Mouse (Mus musculus): ENCODE data around the gene Sox5.

Gene Sox5

DNA sequence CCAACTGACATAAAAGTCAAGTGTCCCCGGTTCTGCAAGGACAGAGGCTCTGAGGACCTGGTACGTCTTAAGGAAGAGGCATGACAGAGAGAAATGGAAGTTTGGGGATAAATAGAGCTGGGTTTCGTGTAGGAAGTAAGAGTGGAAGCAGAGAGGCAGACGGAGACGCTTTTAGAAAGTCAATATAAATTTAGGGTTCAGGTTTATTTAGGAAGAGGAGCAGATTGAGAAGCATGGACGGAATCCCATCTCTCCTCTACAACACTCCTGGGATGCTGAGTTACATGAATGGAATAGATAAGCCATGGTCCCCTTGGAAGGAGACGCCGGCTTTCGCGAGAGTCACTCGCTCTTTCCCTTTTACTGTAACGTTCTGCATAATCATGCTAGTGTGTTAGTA lies 623.1 kb downstream of the Sox5 start:
- in situ Hi-C loops (cut with MboI; ENCODE audit: low pct_unique_long_range_greater_than_20kb in 1 of 2, low sequenced_read_pairs in 2 of 2, unreplicated experiment in 1 of 2) = no loop called here

DNA sequence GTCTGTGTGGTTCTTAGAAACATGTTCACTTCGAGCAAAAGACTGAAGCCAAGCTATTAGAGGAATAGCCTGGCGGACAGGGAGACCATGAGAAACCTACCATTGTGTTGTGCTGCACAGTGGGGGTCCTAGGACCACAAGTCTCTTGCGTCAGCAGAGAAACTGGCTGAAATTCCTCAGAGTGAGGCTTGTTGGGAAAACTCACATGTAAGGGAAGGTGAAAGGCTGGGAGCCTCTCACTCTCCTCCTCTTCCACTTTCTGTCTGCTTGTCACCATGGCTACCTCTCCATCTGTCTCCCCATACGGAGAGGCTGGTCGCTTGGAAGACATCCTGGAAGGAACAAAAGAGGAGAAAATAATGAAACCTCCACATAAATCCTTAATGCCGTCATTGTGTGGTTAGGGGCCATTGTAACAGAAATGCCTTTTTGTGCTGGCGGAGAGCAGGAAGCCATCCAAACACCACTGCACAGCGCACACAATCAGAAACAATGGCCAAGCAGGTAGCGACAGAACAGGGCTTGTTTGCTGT lies 626.8 kb downstream of the Sox5 start:
- in situ Hi-C loops (cut with MboI; ENCODE audit: low pct_unique_long_range_greater_than_20kb in 1 of 2, low sequenced_read_pairs in 2 of 2, unreplicated experiment in 1 of 2) = no loop called here

DNA sequence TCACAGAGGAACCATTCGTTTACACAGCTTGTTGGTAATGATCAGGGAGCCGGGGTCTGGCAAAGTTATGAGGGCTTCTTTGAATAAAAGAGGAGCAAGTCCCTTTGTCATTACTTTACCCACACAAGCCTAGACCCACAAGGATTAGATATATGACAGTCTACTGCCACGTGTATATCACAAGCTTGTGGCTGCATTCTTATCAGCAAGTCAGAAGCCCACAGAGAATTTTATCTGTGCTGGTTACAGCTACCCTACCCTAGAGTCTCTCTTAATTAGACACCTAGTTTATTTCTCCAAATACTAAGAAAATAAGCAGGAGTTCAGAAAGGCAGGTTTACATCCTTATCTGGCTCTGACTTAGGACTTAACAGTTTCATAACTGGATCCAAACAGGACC lies 629.8 kb downstream of the Sox5 start:
- in situ Hi-C loops (cut with MboI; ENCODE audit: low pct_unique_long_range_greater_than_20kb in 1 of 2, low sequenced_read_pairs in 2 of 2, unreplicated experiment in 1 of 2) = no loop called here

DNA sequence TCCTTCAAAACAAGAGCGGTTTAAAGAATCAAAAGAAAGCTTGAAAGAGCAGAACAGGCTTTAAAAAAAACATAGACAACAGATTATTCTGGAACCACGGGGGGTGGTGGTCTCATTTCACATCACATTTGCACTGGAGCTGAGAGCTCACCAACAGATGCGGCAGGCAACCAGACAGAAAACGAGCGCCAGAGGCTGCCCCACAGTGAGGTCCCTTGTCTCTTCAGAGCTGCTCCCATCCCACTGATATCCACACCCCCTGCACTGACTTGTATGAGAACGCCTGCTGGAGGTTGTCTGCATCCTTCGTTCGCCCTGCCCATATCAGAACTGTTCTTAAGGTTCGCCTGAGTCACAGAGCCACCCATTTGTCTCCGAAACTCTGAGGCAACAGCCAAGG lies 630.7 kb downstream of the Sox5 start:
- in situ Hi-C loops (cut with MboI; ENCODE audit: low pct_unique_long_range_greater_than_20kb in 1 of 2, low sequenced_read_pairs in 2 of 2, unreplicated experiment in 1 of 2) = no loop called here

DNA sequence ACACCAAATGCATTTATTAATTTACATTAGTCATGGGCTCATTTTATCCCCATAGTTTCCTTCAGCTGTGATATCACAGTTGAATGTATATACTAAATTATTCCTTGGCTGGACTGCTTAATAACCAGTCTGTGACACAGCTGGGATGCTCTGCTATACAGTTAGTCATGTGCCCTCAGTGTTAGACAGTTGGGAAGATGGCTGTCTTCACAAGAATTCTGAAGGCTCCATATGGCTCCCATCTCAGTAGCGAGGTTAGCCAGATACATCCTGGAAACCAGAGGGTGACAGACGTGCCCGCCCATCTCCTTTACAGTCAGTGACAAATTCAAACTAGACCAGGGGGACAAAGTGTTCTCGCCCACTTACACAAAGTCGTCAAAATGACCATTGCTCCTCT lies 644.4 kb downstream of the Sox5 start:
- in situ Hi-C loops (cut with MboI; ENCODE audit: low pct_unique_long_range_greater_than_20kb in 1 of 2, low sequenced_read_pairs in 2 of 2, unreplicated experiment in 1 of 2) = no loop called here

DNA sequence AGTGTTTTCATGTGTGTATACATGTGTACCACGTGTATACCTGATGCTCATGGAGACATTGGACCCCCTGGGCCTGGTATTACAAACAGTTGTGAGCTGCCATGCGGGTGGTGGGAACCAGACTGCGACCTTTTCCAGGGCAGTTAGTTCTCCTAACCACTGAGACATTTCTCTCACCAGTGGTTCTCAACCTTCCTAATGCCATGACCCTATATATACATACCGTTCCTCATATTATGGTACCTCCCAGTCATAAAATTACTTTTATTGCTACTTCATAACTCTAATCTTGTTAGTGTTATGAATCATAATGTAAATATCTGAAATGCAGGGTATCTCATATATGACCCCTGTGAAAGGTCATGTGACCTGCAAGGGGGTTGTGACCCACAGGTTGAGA lies 644.9 kb downstream of the Sox5 start:
- in situ Hi-C loops (cut with MboI; ENCODE audit: low pct_unique_long_range_greater_than_20kb in 1 of 2, low sequenced_read_pairs in 2 of 2, unreplicated experiment in 1 of 2) = no loop called here

DNA sequence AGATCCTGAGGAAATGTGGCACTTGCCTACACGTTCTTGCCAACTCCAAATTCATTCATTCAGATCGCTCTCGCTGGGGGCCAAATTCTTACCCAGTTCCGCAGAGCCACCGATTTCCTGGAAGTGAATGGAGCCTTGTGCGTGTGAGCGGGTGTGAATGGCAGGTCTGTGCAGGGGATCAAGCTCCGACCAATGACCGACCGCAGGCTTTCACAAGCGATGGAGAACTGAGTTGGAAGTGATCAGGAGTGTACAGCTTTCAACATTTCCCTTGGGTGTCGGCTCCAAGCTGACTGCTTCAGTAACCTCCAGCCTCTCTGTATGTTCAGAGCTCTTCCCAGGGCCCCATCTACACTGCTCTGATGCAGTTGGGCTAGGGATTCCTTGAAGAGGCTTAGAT lies 651.9 kb downstream of the Sox5 start:
- in situ Hi-C loops (cut with MboI; ENCODE audit: low pct_unique_long_range_greater_than_20kb in 1 of 2, low sequenced_read_pairs in 2 of 2, unreplicated experiment in 1 of 2) = no loop called here

DNA sequence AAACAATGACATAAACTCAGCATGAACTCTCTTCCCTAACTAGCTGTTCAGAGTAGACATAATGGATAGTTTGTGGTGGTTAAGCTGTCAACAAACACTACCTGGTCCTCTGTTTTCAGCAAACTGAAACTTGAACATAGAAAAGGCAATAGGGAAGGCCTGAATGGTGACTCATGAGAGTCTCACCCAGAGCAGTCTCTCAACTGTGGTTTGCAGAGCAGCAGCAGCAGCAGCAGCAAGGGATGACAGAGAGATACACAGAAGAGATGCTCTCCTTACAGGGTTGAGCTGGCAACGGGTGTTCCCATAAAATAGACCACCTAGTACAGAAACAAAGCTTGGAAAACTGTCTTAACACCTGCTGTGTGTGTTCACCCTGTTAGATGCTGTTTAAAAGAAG lies 661.8 kb downstream of the Sox5 start:
- in situ Hi-C loops (cut with MboI; ENCODE audit: low pct_unique_long_range_greater_than_20kb in 1 of 2, low sequenced_read_pairs in 2 of 2, unreplicated experiment in 1 of 2) = no loop called here

DNA sequence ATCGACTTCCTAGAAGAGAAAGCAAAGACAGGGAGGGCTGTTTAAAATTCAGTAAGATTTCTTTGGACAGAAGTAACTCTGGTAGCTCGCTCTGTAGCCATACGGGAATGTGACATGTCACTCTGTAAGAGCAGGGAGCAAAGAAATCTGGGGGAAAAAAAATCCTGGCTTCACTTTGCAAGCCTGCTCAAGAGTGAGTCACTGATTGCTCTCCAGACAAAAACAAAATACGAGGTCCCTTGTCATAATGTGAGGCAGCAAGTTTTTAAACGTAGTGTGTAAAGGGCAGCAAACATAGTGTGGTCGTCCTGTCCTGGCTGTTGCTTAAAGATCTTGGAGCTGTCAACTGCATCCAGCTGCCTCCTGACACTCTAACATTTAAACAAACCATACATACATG lies 665.1 kb downstream of the Sox5 start:
- in situ Hi-C loops (cut with MboI; ENCODE audit: low pct_unique_long_range_greater_than_20kb in 1 of 2, low sequenced_read_pairs in 2 of 2, unreplicated experiment in 1 of 2) = no loop called here

DNA sequence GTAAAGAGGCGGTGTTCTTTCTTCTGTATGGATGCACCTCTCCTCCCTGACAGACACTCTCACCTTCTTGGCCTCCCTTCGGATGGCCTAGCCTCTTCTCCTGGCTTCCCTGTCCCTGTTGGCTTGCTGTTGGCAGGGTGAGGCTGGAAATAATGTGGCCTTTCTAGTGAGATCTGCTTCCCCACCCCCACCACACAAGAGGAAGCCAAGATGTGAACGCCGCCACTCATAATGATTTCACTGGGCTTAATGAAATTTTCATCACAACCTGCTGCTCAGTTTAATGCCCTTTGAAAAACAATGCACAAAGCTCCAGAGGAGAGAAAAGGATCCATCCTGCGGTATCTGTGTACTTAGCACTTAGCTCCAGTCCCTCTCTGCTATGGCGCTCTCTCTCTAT lies 670.2 kb downstream of the Sox5 start:
- in situ Hi-C loops (cut with MboI; ENCODE audit: low pct_unique_long_range_greater_than_20kb in 1 of 2, low sequenced_read_pairs in 2 of 2, unreplicated experiment in 1 of 2) = no loop called here

DNA sequence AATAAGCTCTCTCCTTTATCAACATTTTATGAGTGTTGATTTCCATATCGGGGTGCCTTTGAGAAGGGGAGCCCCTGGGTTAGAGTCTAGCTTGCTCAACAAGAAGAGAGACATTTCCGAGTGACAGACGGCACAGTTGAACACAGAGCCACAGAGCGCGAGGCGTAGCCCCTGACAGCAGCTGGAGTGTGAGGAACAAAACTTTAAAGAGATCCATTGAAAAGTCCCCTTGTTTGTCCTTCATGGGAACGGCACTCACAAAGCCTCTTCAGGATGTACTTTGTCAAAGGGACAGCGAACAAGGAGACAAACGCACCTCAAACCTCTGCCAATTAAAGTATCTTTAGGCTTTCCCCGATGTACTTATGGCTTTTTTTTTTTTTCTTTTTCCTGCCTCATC lies 674.9 kb downstream of the Sox5 start:
- in situ Hi-C loops (cut with MboI; ENCODE audit: low pct_unique_long_range_greater_than_20kb in 1 of 2, low sequenced_read_pairs in 2 of 2, unreplicated experiment in 1 of 2) = no loop called here

DNA sequence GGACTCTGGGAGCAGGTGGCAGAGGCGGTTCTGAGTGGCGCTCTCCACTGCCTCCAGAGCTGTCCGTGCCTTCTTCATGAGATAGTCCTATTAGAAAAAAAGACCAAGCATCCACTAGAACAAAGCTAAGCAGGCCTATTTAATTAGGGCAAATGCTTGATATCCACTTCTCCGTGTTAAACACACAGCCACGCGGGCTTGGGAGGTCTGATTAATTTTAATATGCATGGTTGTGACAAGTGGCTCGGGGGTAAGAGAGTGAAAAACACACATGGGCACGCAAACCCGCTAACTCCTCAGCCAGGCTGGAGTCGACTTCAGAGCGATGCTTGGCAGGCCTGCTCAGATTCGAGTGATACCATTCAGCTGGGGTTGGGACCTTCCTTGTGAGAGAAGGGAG lies 676.1 kb downstream of the Sox5 start:
- in situ Hi-C loops (cut with MboI; ENCODE audit: low pct_unique_long_range_greater_than_20kb in 1 of 2, low sequenced_read_pairs in 2 of 2, unreplicated experiment in 1 of 2) = no loop called here

DNA sequence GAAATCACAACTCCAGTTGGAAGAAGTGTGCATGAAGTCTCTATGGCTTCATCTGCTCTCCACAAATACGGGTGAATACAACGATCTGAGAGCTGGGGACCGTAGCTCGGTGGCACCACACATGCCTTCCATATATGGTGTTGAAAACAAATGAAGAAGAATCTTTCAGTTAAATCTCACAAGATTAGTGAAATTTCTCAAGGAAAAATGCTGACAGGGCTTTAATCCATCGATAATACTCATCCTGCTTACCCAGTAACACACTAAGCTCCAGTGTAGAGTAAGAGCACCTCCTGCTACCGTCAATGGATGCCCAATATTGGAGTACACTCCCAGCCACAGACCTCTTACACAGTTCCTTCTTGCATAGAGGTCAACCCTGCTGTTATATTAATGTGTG lies 678.2 kb downstream of the Sox5 start:
- in situ Hi-C loops (cut with MboI; ENCODE audit: low pct_unique_long_range_greater_than_20kb in 1 of 2, low sequenced_read_pairs in 2 of 2, unreplicated experiment in 1 of 2) = no loop called here

DNA sequence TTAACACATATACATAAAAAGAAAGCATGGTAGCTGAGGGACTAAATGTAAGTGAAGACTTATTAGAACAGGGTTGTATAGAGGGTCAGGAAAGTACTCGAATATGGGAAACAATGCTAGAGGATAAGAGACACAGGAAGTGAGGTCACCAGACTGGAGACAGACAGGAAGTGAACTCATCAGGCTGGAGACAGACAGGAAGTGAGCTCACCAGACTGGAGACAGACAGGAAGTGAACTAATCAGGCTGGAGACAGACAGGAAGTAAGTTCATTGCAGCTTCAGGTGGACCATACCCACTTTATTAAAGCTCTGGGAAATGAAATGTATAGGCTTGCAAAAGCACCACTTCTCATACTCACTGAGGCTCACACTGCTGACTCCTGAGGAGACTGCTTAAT lies 680.9 kb downstream of the Sox5 start:
- in situ Hi-C loops (cut with MboI; ENCODE audit: low pct_unique_long_range_greater_than_20kb in 1 of 2, low sequenced_read_pairs in 2 of 2, unreplicated experiment in 1 of 2) = no loop called here

DNA sequence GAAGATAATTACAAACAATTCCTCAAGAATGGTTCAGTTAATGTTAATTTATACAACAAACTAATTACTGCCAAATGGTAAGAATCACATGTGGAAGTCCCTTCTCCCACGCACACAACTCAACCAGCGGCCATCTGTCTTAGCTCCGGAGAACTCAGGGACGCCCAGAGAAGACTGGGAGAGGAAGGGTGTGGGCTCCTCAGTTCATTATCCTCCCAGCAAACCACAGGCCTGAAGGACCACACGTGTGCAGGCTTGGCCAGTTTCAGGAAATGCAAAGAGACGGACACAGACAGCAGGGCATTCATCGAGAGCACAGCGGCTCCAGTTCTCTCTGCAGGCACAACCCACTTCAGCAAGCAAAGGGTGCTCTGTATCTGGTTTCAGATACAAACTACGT lies 683.7 kb downstream of the Sox5 start:
- in situ Hi-C loops (cut with MboI; ENCODE audit: low pct_unique_long_range_greater_than_20kb in 1 of 2, low sequenced_read_pairs in 2 of 2, unreplicated experiment in 1 of 2) = no loop called here

DNA sequence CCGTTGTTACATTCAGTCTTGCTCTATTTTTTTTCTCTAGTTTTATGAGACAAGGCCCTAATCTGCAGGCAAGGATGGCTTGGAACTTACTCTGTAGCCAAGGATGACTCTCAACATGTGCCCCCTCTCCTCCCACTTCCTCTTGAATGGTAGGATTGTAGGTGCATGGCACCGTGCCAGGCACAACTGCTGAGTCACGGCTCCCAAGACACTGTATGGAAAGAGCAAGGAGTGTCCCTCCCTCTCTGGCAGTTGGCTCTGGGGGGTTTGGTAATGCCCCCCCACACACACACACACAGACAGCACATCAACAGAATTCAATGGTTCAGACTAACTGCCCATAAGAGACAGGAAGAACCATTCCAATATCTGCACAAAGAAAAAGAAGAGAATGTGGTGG lies 693.5 kb downstream of the Sox5 start:
- in situ Hi-C loops (cut with MboI; ENCODE audit: low pct_unique_long_range_greater_than_20kb in 1 of 2, low sequenced_read_pairs in 2 of 2, unreplicated experiment in 1 of 2) = no loop called here

DNA sequence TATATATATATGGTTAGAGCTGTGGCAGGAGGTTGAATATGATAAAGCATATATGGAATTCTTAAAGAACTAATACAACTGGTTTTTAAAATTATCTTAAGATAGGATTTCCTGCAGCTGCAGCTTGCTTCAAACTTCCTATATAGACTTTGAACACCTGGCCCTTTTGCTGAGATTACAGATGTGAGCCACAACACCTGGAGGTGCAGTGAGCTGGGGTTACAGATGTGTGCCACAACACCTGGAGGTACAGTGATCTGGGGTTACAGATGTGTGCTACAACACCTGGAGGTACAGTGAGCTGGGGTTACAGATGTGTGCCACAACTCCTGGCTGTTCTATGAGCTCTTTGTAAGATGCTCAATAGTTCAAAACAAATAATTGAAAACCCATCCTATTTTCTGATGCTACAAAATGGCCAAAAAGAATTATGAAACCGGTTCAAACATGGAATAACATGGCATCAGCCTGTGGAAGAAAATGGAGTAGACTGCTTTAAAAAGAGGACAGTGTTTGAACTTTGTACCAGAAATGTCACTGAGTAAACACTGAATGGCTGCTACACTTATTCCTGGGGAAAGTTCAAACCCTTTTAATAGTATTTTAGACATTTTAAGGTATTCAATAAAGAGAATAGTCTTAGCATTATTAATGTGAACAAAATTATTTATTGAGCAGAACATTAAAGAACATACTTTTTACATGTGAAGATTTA lies 695.5 kb downstream of the Sox5 start:
- in situ Hi-C loops (cut with MboI; ENCODE audit: low pct_unique_long_range_greater_than_20kb in 1 of 2, low sequenced_read_pairs in 2 of 2, unreplicated experiment in 1 of 2) = no loop called here

DNA sequence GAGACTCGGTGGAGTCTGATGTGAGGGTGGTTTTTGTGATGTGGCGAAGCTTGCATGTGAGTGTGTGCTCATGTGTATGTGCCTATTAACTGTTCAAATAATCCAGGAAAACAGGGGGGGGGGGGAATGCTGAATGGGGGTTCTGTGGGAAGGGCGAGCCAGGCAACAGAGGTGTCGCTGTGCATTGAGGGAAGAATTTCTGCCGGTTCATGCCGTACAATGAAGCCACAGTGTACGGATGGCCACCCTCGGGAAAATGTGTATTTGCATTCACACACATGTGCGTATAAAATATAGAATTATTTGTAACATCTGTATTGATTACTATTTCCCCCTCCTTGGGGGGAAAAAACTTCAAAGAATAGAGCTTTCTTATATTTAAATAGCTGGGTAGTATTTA lies 699.5 kb downstream of the Sox5 start:
- in situ Hi-C loops (cut with MboI; ENCODE audit: low pct_unique_long_range_greater_than_20kb in 1 of 2, low sequenced_read_pairs in 2 of 2, unreplicated experiment in 1 of 2) = no loop called here

DNA sequence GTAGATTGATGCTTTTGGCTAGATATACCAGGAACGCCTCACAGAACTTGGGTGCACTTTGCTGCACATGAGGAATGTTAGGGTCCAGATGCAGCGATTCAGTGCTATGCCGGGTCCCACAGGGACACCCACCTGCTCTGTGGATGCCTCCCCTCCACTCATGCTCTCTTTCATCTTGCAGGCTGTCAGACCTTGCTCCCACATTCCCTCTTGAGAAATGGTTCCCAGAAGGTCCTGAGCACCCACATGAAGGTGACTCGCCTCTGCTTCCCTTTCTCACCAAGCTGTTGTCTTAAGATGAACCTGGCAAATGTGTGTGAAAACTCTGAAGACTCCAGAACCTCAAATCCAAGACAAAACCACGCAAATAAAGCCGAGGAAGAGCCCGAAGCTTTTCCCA lies 704.0 kb downstream of the Sox5 start:
- in situ Hi-C loops (cut with MboI; ENCODE audit: low pct_unique_long_range_greater_than_20kb in 1 of 2, low sequenced_read_pairs in 2 of 2, unreplicated experiment in 1 of 2) = no loop called here

DNA sequence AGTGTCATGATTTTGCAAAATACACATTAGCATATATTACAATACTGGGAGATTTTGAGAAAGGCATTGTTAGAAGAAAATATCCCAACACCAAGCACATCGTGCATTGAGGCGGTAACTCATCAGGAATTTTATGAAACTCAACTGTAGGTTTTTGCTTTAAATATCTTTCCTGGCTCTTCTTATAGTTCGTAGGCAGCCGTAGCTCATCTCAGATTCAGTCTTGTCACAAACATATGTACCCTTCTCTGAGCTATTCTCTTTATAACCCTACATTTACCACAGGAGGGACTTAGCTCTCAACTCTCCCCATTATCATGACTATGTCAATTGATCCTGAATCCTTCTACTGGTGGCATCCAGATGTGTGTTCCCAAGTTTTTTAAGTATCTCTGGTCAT lies 705.4 kb downstream of the Sox5 start:
- in situ Hi-C loops (cut with MboI; ENCODE audit: low pct_unique_long_range_greater_than_20kb in 1 of 2, low sequenced_read_pairs in 2 of 2, unreplicated experiment in 1 of 2) = no loop called here
